Mouse (Mus musculus): ENCODE measurements around the gene Cttn. TPM values are rescaled to one million over a fixed set of nuclear protein-coding genes. Genes with fewer than 3 reads are reported as not detected.

Gene Cttn
- polyA plus RNA-seq, 1 experiment from 2014 or later: 123 TPM

DNA sequence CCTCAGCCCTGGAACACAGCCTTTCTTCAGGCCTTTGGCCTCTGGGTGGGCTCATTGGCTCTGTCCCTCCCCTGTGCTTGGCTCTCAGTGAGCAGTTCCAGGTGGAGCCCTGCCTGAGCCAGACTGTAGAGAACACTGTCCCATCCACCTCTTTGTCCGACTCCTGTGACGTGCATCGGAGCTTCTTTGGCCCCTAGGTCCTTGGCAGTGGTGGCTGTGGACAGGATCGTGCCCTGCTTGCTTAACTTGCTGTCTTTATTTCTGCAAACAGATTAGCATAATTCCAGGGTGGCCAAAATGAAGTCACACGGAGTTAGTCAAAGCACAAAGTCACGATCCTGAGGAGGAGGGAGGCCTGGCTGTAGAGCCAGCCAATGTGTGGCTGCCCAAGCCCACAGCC lies 49.3 kb downstream of the Cttn start:
- WGBS: 74% methylated on average over 6 of the region's 6 CpGs
- no peak overlapping the region for H3K4me2 ChIP-seq (replicated peaks; ENCODE audit: low read depth)
- no peak for TF ChIP-seq CTCF (IDR thresholded peaks at IDR 0.05; ENCODE audit: low read depth)
- H3K9ac ChIP-seq (ENCODE audit: low read depth, low read length): no peak overlapping the region
- no peaks in the 10 kb centered on the region for H3K27me3 ChIP-seq (replicated peaks; ENCODE audit: control insufficient read depth, insufficient read depth, low read length)
- H3K36me3 ChIP-seq (ENCODE audit: control insufficient read depth, insufficient read depth): no peaks in the 10 kb centered on the region
- H3K9me3 ChIP-seq (ENCODE audit: control insufficient read depth): no peaks in the 10 kb centered on the region
- no peak overlapping the region for H3K27ac ChIP-seq (ENCODE audit: low read depth, low read length)
- ATAC-seq: no peak
- no peak overlapping the region for H3K4me3 ChIP-seq (ENCODE audit: low read depth, low read length)
- no peaks in the 10 kb centered on the region for H3K4me1 ChIP-seq (replicated peaks; ENCODE audit: control insufficient read depth, insufficient read depth, low read length)

DNA sequence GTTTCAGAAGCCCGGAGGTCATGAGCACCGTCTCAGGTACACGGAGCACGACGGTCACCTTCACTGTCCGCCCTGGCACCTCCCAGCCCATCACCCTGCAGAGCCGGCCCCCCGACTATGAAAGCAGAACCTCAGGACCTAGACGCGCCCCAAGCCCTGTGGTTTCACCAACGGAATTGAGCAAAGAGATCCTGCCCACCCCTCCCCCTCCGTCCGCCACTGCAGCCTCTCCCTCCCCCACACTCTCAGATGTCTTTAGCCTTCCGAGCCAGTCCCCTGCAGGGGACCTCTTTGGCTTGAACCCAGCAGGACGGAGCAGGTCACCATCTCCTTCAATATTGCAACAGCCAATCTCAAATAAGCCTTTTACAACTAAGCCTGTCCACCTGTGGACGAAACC lies 50.3 kb downstream of the Cttn start:
- Histone ChIP-seq H3K27me3 (replicated peaks; ENCODE audit: control insufficient read depth, insufficient read depth, low read length) (no peaks in the 10 kb centered on the region), H3K9ac (ENCODE audit: low read depth, low read length) (no peak overlapping the region), H3K4me3 (ENCODE audit: low read depth, low read length) (no peak overlapping the region), H3K27ac (ENCODE audit: low read depth, low read length) (no peak overlapping the region), H3K4me2 (replicated peaks; ENCODE audit: low read depth) (no peak overlapping the region), H3K36me3 (ENCODE audit: control insufficient read depth, insufficient read depth) (no peaks in the 10 kb centered on the region), H3K9me3 (ENCODE audit: control insufficient read depth) (no peaks in the 10 kb centered on the region), H3K4me1 (replicated peaks; ENCODE audit: control insufficient read depth, insufficient read depth, low read length) (no peaks in the 10 kb centered on the region)
- WGBS: 48% methylated on average over 16 of the region's 16 CpGs
- no peak for TF ChIP-seq CTCF (IDR thresholded peaks at IDR 0.05; ENCODE audit: low read depth)
- no peak for ATAC-seq

DNA sequence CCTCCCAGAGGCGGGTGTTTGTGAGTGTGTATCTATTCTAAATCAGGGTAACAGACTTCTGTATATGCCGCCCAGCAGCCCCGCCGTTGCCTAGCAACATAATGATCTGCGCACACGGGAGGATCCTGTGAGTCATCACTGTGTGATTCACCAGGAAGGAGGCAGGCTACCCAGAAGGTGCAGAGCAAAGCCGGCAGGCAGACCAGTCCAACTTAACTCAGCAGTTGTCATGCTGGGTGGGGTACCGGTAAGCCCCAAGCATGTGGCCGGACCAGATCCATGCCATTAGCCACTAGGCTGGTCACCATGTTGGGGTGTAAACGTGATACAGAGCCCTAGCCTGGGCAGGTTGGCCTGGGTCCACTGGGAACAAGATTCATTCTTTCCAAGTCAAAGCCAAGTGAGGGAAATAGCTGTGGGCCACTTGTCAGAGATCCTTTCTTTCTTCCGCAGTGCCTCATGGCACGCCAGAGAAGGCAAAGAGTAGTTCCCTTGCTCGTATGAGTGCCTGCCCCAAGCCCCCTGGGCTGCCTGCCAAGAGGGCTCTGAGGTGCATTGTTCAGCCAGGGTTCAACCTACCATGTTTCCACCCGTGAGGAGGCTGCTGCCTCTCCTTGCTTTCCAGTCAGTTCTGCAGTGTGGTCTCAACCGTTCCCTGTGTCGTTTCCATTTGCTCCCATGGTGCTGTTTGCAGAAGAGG lies 53.0 kb downstream of the Cttn start:
- no peaks in the 10 kb centered on the region for H3K4me1 ChIP-seq (replicated peaks; ENCODE audit: control insufficient read depth, insufficient read depth, low read length)
- no peak overlapping the region for H3K4me3 ChIP-seq (ENCODE audit: low read depth, low read length)
- H3K4me2 ChIP-seq (replicated peaks; ENCODE audit: low read depth): no peak overlapping the region
- H3K9ac ChIP-seq (ENCODE audit: low read depth, low read length): no peak overlapping the region
- no peak overlapping the region for H3K27ac ChIP-seq (ENCODE audit: low read depth, low read length)
- H3K27me3 ChIP-seq (replicated peaks; ENCODE audit: control insufficient read depth, insufficient read depth, low read length): no peaks in the 10 kb centered on the region
- no peaks in the 10 kb centered on the region for H3K9me3 ChIP-seq (ENCODE audit: control insufficient read depth)
- peak; percentile 68; the same call in 1 of the 2 replicates for ATAC-seq
- WGBS: 16% methylated on average over 16 of the region's 16 CpGs
- no peaks in the 10 kb centered on the region for H3K36me3 ChIP-seq (ENCODE audit: control insufficient read depth, insufficient read depth)
- TF ChIP-seq CTCF (IDR thresholded peaks at IDR 0.05; ENCODE audit: low read depth): no peak

DNA sequence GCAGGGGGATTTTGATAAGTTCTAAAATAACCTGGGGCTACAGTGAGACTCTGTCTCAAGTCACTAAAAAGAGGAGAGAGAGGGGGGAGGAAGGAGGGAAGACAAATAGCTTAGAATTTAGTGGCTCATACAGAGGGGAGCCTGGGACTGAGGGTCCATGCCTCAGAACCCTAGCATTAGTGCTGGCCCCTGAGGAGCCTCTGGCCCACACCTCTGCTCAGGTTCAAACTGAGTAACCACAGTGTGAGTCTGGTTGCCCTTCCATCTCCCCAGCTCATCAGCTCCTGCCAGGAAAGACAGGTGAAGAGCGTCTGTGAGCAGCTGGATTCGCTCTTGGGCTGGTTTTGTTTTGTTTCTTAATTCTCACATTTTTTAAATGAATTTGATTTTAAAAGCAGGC lies 53.6 kb downstream of the Cttn start:
- Histone ChIP-seq H3K36me3 (ENCODE audit: control insufficient read depth, insufficient read depth) (no peaks in the 10 kb centered on the region), H3K4me1 (replicated peaks; ENCODE audit: control insufficient read depth, insufficient read depth, low read length) (no peaks in the 10 kb centered on the region), H3K9ac (ENCODE audit: low read depth, low read length) (no peak overlapping the region), H3K4me2 (replicated peaks; ENCODE audit: low read depth) (no peak overlapping the region), H3K4me3 (ENCODE audit: low read depth, low read length) (no peak overlapping the region), H3K27me3 (replicated peaks; ENCODE audit: control insufficient read depth, insufficient read depth, low read length) (no peaks in the 10 kb centered on the region), H3K27ac (ENCODE audit: low read depth, low read length) (no peak overlapping the region), H3K9me3 (ENCODE audit: control insufficient read depth) (no peaks in the 10 kb centered on the region)
- 38% methylated on average over 2 of the region's 2 CpGs for WGBS
- TF ChIP-seq CTCF (IDR thresholded peaks at IDR 0.05; ENCODE audit: low read depth): no peak
- no peak for ATAC-seq

DNA sequence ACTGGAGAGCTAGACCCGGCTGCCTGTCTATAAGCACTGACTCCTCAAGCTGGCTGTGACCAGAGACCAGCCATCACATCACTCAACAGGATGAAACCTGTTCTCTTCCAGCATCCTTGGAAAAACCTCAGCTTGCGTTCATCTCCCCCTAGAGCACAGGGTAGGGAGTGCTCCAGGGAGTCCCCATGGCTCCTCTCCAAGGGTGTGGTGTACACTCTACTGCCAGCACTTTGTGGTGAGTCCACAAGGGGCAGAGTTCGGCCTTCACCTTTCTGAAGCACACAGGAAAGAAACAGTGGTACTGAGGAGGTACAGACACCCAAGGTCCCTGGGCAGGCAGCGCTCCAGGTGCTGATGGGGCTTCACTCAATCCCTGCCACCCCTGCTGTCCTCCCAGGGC lies 55.0 kb downstream of the Cttn start:
- H3K4me1 ChIP-seq (replicated peaks; ENCODE audit: control insufficient read depth, insufficient read depth, low read length): no peaks in the 10 kb centered on the region
- no peak overlapping the region for H3K4me2 ChIP-seq (replicated peaks; ENCODE audit: low read depth)
- WGBS: 72% methylated on average over 4 of the region's 4 CpGs
- no peak overlapping the region for H3K4me3 ChIP-seq (ENCODE audit: low read depth, low read length)
- no peaks in the 10 kb centered on the region for H3K27me3 ChIP-seq (replicated peaks; ENCODE audit: control insufficient read depth, insufficient read depth, low read length)
- no peak overlapping the region for H3K9ac ChIP-seq (ENCODE audit: low read depth, low read length)
- ATAC-seq: peak; percentile 36; the same call in 1 of the 2 replicates
- no peaks in the 10 kb centered on the region for H3K36me3 ChIP-seq (ENCODE audit: control insufficient read depth, insufficient read depth)
- peak; percentile 64 for TF ChIP-seq CTCF (IDR thresholded peaks at IDR 0.05; ENCODE audit: low read depth)
- H3K9me3 ChIP-seq (ENCODE audit: control insufficient read depth): no peaks in the 10 kb centered on the region
- no peak overlapping the region for H3K27ac ChIP-seq (ENCODE audit: low read depth, low read length)

DNA sequence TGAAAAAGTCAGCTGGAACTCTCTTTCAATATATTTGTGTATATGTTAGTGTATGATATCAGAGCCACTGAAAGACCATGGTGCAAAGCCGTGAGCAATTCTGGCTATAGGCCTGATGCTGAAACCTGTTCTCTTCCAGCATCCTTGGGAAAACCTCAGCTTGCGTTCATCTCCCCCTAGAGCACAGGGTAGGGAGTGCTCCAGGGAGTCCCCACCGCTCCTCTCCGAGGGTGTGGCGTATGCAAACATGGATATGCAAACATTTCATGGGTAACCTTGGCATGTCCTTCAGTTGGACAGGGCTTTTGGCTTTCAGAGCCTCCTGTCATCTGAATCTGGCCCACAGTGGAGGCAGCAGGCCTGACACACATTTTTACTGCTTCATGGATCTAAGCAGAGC lies 56.2 kb downstream of the Cttn start:
- Histone ChIP-seq H3K27me3 (replicated peaks; ENCODE audit: control insufficient read depth, insufficient read depth, low read length) (no peaks in the 10 kb centered on the region), H3K27ac (ENCODE audit: low read depth, low read length) (no peak overlapping the region), H3K9ac (ENCODE audit: low read depth, low read length) (no peak overlapping the region), H3K4me2 (replicated peaks; ENCODE audit: low read depth) (no peak overlapping the region), H3K4me1 (replicated peaks; ENCODE audit: control insufficient read depth, insufficient read depth, low read length) (no peaks in the 10 kb centered on the region), H3K9me3 (ENCODE audit: control insufficient read depth) (no peaks in the 10 kb centered on the region), H3K4me3 (ENCODE audit: low read depth, low read length) (no peak overlapping the region), H3K36me3 (ENCODE audit: control insufficient read depth, insufficient read depth) (no peaks in the 10 kb centered on the region; the same call in 1 of the 2 replicates)
- ATAC-seq: no peak
- peak; percentile 36 for TF ChIP-seq CTCF (IDR thresholded peaks at IDR 0.05; ENCODE audit: low read depth)
- 64% methylated on average over 5 of the region's 5 CpGs for WGBS

Measured in intestine, postnatal 0 days (tissue).